Mouse (Mus musculus): Measurements from ENCODE around the gene Arih2. TPM values are rescaled to one million over a fixed set of nuclear protein-coding genes. Genes with fewer than 3 reads are reported as not detected.

Arih2 gene
- polyA plus RNA-seq, 1 experiment from 2014 or later, result 31.6 TPM

DNA sequence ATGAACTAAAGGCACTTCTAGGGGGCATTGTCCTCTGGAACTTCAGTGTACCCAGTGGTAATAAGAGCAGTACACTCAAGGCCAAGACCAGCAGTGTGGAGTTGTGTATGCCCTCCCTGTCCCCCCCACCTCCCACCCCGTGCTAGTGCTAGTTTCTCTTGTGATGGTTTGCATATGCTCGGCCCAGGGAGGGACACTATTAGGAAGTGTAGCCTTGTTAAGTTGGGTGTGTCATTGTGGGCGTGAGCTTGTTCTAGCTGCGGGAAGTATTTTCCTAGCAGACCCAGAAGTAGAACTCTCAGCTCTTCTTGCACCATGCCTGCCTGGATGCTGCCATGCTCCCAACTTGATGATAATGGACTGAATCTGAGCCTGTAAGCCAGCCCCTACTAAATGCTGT, 47.2 kb downstream of the Arih2 start:
- H3K9me3 ChIP-seq (replicated peaks; ENCODE audit: control insufficient read depth, low read length), result no peaks in the 10 kb centered on the region
- no peak overlapping the region for H3K27ac ChIP-seq (ENCODE audit: low read length)
- H3K36me3 ChIP-seq (ENCODE audit: control insufficient read depth, insufficient read depth), result peaks cover 18% of the 10 kb centered on the region
- no peak for ATAC-seq (ENCODE audit: low read depth)
- 59% methylated on average over 4 of the region's 4 CpGs for WGBS (ENCODE audit: insufficient replicate concordance)
- no peak overlapping the region for H3K4me3 ChIP-seq (ENCODE audit: low read depth, low read length)
- peaks cover 8% of the 10 kb centered on the region for H3K4me1 ChIP-seq (ENCODE audit: control insufficient read depth, low read depth, low read length)
- no peak overlapping the region for H3K9ac ChIP-seq (ENCODE audit: low read depth, low read length)
- H3K4me2 ChIP-seq (ENCODE audit: low read depth, low read length), result no peak overlapping the region
- H3K27me3 ChIP-seq (ENCODE audit: control insufficient read depth, insufficient read depth, low read depth, low read length), result peaks cover 9% of the 10 kb centered on the region

DNA sequence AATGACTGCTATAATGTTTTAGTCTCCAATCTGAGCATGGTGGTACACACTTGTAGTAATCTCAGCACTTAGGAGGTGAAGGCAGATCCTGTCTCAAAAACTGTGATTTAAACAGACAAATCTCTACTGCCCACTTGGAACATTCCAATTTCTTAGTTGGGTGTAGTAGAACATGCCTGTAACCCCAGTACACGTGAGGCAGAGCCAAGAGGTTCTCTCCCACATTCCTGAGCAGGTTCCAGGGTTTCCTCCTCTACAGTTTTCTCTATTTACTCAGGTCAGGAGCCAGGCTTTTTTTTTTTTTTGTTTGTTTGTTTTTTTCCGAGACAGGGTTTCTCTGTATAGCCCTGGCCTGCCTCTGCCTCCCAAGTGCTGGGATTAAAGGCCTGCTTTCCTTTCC, 49.2 kb downstream of the Arih2 start:
- Histone ChIP-seq H3K4me3 (ENCODE audit: low read depth, low read length) (no peak overlapping the region), H3K4me2 (ENCODE audit: low read depth, low read length) (no peak overlapping the region), H3K27ac (ENCODE audit: low read length) (no peak overlapping the region), H3K9ac (ENCODE audit: low read depth, low read length) (no peak overlapping the region), H3K9me3 (replicated peaks; ENCODE audit: control insufficient read depth, low read length) (no peaks in the 10 kb centered on the region), H3K27me3 (ENCODE audit: control insufficient read depth, insufficient read depth, low read depth, low read length) (peaks cover 13% of the 10 kb centered on the region), H3K36me3 (ENCODE audit: control insufficient read depth, insufficient read depth) (peaks cover 4% of the 10 kb centered on the region), H3K4me1 (ENCODE audit: control insufficient read depth, low read depth, low read length) (peaks cover 15% of the 10 kb centered on the region)
- 0 out of 2 replicates have a peak, but pooled peaks have one; percentile 27 for ATAC-seq (ENCODE audit: low read depth)
- 62% methylated on average over 2 of the region's 2 CpGs for WGBS (ENCODE audit: insufficient replicate concordance)

DNA sequence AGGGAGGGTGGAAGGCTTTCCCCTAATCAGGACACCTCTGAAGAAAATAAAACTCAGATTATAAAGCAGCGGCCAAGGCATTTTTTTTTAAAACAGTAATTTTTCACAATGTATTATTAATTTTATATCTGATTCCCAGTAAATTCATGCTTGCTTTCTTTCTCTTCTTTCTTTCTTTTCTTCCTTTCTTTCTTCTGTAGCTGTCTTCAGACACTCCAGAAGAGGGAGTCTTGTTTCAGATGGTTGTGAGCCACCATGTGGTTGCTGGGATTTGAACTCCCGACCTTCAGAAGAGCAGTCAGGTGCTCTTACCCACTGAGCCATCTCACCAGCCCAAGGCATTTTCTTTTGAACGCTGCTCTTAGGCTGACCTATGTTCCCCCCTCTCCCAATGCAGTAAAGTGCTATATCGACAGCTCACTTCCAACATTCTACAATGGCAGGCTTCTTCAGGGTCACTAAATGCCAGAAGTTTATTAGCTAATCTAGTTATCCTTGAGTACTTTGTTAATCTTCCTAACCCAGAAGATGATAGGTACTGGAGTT, 50.1 kb downstream of the Arih2 start:
- Histone ChIP-seq H3K36me3 (ENCODE audit: control insufficient read depth, insufficient read depth) (no peaks in the 10 kb centered on the region), H3K4me3 (ENCODE audit: low read depth, low read length) (no peak overlapping the region), H3K4me2 (ENCODE audit: low read depth, low read length) (no peak overlapping the region), H3K27ac (ENCODE audit: low read length) (no peak overlapping the region), H3K9me3 (replicated peaks; ENCODE audit: control insufficient read depth, low read length) (no peaks in the 10 kb centered on the region), H3K9ac (ENCODE audit: low read depth, low read length) (no peak overlapping the region), H3K4me1 (ENCODE audit: control insufficient read depth, low read depth, low read length) (peaks cover 15% of the 10 kb centered on the region), H3K27me3 (ENCODE audit: control insufficient read depth, insufficient read depth, low read depth, low read length) (peaks cover 13% of the 10 kb centered on the region)
- 67% methylated on average over 4 of the region's 4 CpGs for WGBS (ENCODE audit: insufficient replicate concordance)
- no peak for ATAC-seq (ENCODE audit: low read depth)

DNA sequence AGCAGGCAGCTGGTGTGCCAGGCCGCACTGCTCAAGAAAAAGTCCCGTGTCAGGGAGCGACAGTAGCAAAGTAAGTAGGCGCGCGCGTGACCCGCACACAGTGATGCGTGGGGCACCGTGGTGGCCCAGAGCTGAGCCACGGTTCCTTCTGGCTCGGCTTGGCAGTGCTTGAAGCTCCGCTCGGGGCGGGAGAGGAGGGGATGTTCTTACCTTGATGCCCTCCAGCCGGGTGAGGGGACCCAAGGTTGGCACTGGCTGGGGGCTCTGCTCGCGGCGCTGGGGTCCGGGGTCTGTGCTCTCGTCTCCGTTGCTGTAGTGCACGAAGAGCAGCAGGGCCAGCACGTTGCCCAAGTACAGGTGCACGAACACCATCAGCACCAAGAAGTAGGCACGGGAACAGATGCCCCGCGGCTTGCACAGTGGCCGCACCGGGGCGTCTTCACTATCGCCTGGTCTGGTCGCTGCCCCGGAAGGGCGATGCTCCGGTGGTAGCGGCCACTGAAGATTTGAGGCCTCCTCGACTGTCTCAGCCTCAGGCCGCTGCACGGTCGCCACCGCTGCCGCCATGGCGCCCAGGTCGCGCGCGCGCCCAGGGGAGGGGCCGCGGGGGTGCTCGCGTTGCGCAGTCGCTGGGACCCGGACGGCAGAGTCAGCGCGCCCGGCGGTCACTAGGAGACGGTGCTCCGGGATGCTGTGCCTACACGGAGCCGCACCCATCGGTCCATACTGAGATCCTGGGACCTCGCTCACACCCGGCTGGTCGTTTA, 52.0 kb downstream of the Arih2 start, which contains the start of gene P4htm:
P4htm (minus strand) TSS at position 670 of the 767 bp plus-strand sequence.
- no peaks in the 10 kb centered on the region for H3K36me3 ChIP-seq (ENCODE audit: control insufficient read depth, insufficient read depth)
- 6% methylated on average over 67 of the region's 69 CpGs for WGBS (ENCODE audit: insufficient replicate concordance)
- H3K27ac ChIP-seq (ENCODE audit: low read length), result no peak within 1 kb of the TSS
- peak within 1 kb of the TSS; percentile 35 for H3K9ac ChIP-seq (ENCODE audit: low read depth, low read length)
- ATAC-seq (ENCODE audit: low read depth), result peak; percentile 59; the same call in 1 of the 2 replicates
- no peaks in the 10 kb centered on the region for H3K9me3 ChIP-seq (replicated peaks; ENCODE audit: control insufficient read depth, low read length)
- H3K27me3 ChIP-seq (ENCODE audit: control insufficient read depth, insufficient read depth, low read depth, low read length), result peaks cover 13% of the 10 kb centered on the region
- peaks cover 15% of the 10 kb centered on the region for H3K4me1 ChIP-seq (ENCODE audit: control insufficient read depth, low read depth, low read length)
- H3K4me3 ChIP-seq (ENCODE audit: low read depth, low read length), result peak within 1 kb of the TSS; percentile 66
- peak within 1 kb of the TSS; percentile 84 for H3K4me2 ChIP-seq (ENCODE audit: low read depth, low read length)

DNA sequence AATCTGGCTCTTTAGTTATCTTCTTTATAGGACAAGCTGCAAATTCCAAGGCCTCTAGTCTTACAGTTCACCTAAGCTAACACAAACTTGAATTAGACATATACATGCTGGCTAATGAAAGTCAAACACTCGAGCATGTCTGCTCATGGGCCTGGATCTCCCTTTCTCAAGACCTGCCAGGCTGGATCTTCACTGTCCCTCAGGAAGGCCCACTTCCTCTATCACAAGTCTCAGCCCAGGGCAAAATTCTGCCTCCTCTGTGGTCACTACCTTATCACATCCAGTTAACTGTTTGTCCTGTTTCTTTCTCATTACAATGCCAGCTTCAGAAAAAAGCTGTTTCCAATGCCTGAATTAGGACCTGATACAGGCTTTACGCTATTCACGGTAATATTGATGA, 54.8 kb downstream of the Arih2 start:
- H3K4me1 ChIP-seq (ENCODE audit: control insufficient read depth, low read depth, low read length), result peaks cover 15% of the 10 kb centered on the region
- H3K9me3 ChIP-seq (replicated peaks; ENCODE audit: control insufficient read depth, low read length), result no peaks in the 10 kb centered on the region
- H3K4me3 ChIP-seq (ENCODE audit: low read depth, low read length), result no peak overlapping the region
- no peak overlapping the region for H3K4me2 ChIP-seq (ENCODE audit: low read depth, low read length)
- H3K27me3 ChIP-seq (ENCODE audit: control insufficient read depth, insufficient read depth, low read depth, low read length), result peaks cover 13% of the 10 kb centered on the region
- no peaks in the 10 kb centered on the region for H3K36me3 ChIP-seq (ENCODE audit: control insufficient read depth, insufficient read depth)
- no peak overlapping the region for H3K9ac ChIP-seq (ENCODE audit: low read depth, low read length)
- 36% methylated on average over 3 of the region's 3 CpGs for WGBS (ENCODE audit: insufficient replicate concordance)
- H3K27ac ChIP-seq (ENCODE audit: low read length), result no peak overlapping the region
- no peak for ATAC-seq (ENCODE audit: low read depth)

DNA sequence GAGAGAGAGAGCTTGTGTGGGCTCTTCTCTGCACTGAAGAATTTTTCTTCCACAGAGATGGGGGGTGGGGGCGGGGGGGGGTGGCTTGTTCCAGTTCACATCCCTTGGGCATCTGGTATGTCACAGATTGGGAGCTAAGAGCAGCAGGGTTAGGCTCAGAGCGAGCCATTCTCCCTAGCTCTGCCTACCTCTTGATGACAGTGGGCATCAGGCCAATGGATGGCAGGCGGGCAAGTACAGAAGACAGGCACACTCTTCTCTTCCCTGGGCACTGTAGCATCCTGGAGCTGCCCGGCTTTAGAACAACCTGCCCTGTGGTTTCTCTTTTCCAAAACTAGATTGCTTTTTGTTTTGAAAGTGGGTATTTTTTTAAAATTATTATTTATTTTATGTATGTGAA, 57.7 kb downstream of the Arih2 start:
- Histone ChIP-seq H3K27me3 (ENCODE audit: control insufficient read depth, insufficient read depth, low read depth, low read length) (no peaks in the 10 kb centered on the region; the same call in 1 of the 2 replicates), H3K9ac (ENCODE audit: low read depth, low read length) (no peak overlapping the region), H3K4me2 (ENCODE audit: low read depth, low read length) (no peak overlapping the region), H3K4me1 (ENCODE audit: control insufficient read depth, low read depth, low read length) (peaks cover 5% of the 10 kb centered on the region), H3K36me3 (ENCODE audit: control insufficient read depth, insufficient read depth) (no peaks in the 10 kb centered on the region), H3K9me3 (replicated peaks; ENCODE audit: control insufficient read depth, low read length) (no peaks in the 10 kb centered on the region), H3K27ac (ENCODE audit: low read length) (no peak overlapping the region), H3K4me3 (ENCODE audit: low read depth, low read length) (no peak overlapping the region)
- WGBS (ENCODE audit: insufficient replicate concordance), result 75% methylated on average over 4 of the region's 4 CpGs
- no peak for ATAC-seq (ENCODE audit: low read depth)

DNA sequence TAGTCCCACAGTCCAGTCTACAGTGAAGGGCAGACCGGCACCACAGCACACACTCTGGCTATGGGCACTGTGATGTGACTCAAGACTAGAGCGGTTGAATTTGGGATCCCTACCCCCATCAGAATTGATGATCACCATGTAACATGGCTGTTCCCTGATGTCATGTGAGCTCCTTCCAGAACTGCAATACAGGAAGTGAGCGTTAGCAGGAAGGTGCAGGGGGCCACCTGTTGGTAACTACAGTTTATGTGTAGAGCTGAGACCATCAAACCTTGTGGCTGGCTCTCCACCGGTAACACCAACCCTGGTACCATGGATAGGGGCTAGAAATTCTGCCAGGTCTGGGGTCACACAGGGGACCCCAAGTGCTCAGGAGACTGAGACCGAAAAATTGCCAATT, 60.0 kb downstream of the Arih2 start:
- ATAC-seq (ENCODE audit: low read depth), result no peak
- Histone ChIP-seq H3K27me3 (ENCODE audit: control insufficient read depth, insufficient read depth, low read depth, low read length) (no peaks in the 10 kb centered on the region), H3K4me2 (ENCODE audit: low read depth, low read length) (no peak overlapping the region), H3K9me3 (replicated peaks; ENCODE audit: control insufficient read depth, low read length) (no peaks in the 10 kb centered on the region), H3K4me3 (ENCODE audit: low read depth, low read length) (no peak overlapping the region), H3K27ac (ENCODE audit: low read length) (no peak overlapping the region), H3K9ac (ENCODE audit: low read depth, low read length) (no peak overlapping the region), H3K36me3 (ENCODE audit: control insufficient read depth, insufficient read depth) (no peaks in the 10 kb centered on the region), H3K4me1 (ENCODE audit: control insufficient read depth, low read depth, low read length) (peaks cover 3% of the 10 kb centered on the region)
- WGBS (ENCODE audit: insufficient replicate concordance), result 60% methylated on average over 5 of the region's 5 CpGs

DNA sequence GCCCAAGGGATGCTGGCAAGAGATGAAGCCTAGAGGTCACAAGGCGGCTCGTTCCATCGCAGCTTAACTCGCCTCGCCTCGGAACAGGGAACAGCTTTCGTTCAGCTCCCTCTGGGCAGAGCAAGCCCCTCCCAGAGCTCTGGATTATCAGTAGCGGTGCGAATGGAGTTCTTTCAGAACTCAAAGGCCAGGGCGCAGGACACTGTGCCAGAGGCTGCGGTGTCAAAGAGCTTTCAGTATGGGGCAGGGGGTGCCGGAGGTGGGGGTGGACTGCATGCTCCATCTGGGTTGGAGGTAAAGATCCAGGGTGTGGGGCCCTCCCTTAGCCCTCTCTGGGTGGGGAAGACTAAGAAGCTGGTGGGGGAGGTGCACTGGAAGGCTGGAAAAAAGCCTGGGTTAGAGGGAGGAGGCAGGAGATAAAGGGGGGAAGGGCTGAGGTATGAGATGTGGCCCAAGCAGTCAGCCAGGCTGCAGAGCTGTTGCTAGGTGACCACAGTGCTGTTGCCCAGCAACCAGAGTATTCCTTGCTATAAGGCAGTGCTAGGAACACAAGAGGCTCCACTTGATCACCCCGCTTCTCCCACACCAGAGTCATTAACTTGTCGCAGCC, 61.5 kb downstream of the Arih2 start:
- no peaks in the 10 kb centered on the region for H3K36me3 ChIP-seq (ENCODE audit: control insufficient read depth, insufficient read depth)
- no peaks in the 10 kb centered on the region for H3K9me3 ChIP-seq (replicated peaks; ENCODE audit: control insufficient read depth, low read length)
- no peak for ATAC-seq (ENCODE audit: low read depth)
- H3K27ac ChIP-seq (ENCODE audit: low read length), result no peak overlapping the region
- H3K4me2 ChIP-seq (ENCODE audit: low read depth, low read length), result no peak overlapping the region
- H3K4me1 ChIP-seq (ENCODE audit: control insufficient read depth, low read depth, low read length), result peaks cover 3% of the 10 kb centered on the region
- no peak overlapping the region for H3K9ac ChIP-seq (ENCODE audit: low read depth, low read length)
- no peak overlapping the region for H3K4me3 ChIP-seq (ENCODE audit: low read depth, low read length)
- no peaks in the 10 kb centered on the region for H3K27me3 ChIP-seq (ENCODE audit: control insufficient read depth, insufficient read depth, low read depth, low read length)
- 42% methylated on average over 14 of the region's 14 CpGs for WGBS (ENCODE audit: insufficient replicate concordance)

DNA sequence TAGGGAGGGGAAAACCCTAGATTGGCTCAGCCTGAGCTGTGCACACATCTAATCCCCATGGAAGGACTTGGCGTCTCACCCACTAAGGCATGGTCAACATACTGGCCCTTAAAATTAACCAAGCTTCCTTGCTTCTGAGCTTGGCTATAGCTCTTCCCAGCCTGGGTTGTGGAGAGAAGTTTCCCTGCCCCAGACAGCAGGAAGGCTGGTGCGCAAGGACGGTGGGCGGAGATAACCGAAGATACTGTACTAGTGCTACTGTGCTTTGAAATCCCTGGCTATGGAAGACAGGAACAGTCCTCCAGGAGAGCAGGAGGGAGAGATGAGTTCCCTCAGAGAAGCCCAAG, 69.9 kb downstream of the Arih2 start:
- H3K9me3 ChIP-seq (replicated peaks; ENCODE audit: control insufficient read depth, low read length), result no peaks in the 10 kb centered on the region
- no peak overlapping the region for H3K27ac ChIP-seq (ENCODE audit: low read length)
- peaks cover 17% of the 10 kb centered on the region for H3K4me1 ChIP-seq (ENCODE audit: control insufficient read depth, low read depth, low read length)
- H3K4me3 ChIP-seq (ENCODE audit: low read depth, low read length), result peak overlapping the region; percentile 78
- H3K9ac ChIP-seq (ENCODE audit: low read depth, low read length), result peak overlapping the region; percentile 78; the same call in 1 of the 2 replicates
- peak overlapping the region; percentile 96 for H3K4me2 ChIP-seq (ENCODE audit: low read depth, low read length)
- WGBS (ENCODE audit: insufficient replicate concordance), result 63% methylated on average over 5 of the region's 5 CpGs
- ATAC-seq (ENCODE audit: low read depth), result no peak
- H3K36me3 ChIP-seq (ENCODE audit: control insufficient read depth, insufficient read depth), result no peaks in the 10 kb centered on the region
- H3K27me3 ChIP-seq (ENCODE audit: control insufficient read depth, insufficient read depth, low read depth, low read length), result no peaks in the 10 kb centered on the region
